Mouse (Mus musculus): ENCODE measurements around the gene Klrg1. TPM values are rescaled to one million over a fixed set of nuclear protein-coding genes. Genes with fewer than 3 reads are reported as not detected.

Klrg1 gene
- polyA plus RNA-seq, 1 experiment from 2014 or later: not detected

GRCm38 (mm10) chr6:122292184-122292583 is 9.5 kb upstream of the Klrg1 start:
- Histone ChIP-seq H3K4me2 (no peak overlapping the region), H3K4me1 (replicated peaks) (0 out of 2 replicates have a peak, but pooled peaks cover 2% of the 10 kb centered on the region), H3K9ac (no peak overlapping the region), H3K9me3 (replicated peaks) (no peaks in the 10 kb centered on the region), H3K4me3 (replicated peaks) (no peak overlapping the region), H3K36me3 (replicated peaks) (no peaks in the 10 kb centered on the region), H3K27ac (replicated peaks) (no peak overlapping the region), H3K27me3 (no peaks in the 10 kb centered on the region; the same call in 1 of the 2 replicates)
- ATAC-seq (ENCODE audit: insufficient read depth): no peak
- 48% methylated on average over 2 of the region's 2 CpGs for WGBS (ENCODE audit: insufficient replicate concordance)

- Histone ChIP-seq H3K9ac (no peak overlapping the region), H3K27me3 (no peaks in the 10 kb centered on the region; the same call in 1 of the 2 replicates), H3K4me1 (replicated peaks) (no peaks in the 10 kb centered on the region), H3K27ac (replicated peaks) (no peak overlapping the region), H3K4me3 (replicated peaks) (no peak overlapping the region), H3K4me2 (no peak overlapping the region), H3K9me3 (replicated peaks) (no peaks in the 10 kb centered on the region), H3K36me3 (replicated peaks) (no peaks in the 10 kb centered on the region)
- 28% methylated on average over 3 of the region's 3 CpGs for WGBS (ENCODE audit: insufficient replicate concordance)
- no peak for ATAC-seq (ENCODE audit: insufficient read depth)
Measured at GRCm38 (mm10) chr6:122291735-122292134, 9.1 kb upstream of the Klrg1 start.

- no peaks in the 10 kb centered on the region; the same call in 1 of the 2 replicates for H3K27me3 ChIP-seq
- no peak overlapping the region for H3K4me2 ChIP-seq
- H3K9ac ChIP-seq: no peak overlapping the region
- no peaks in the 10 kb centered on the region for H3K36me3 ChIP-seq (replicated peaks)
- H3K9me3 ChIP-seq (replicated peaks): no peaks in the 10 kb centered on the region
- no peak overlapping the region for H3K27ac ChIP-seq (replicated peaks)
- no peaks in the 10 kb centered on the region for H3K4me1 ChIP-seq (replicated peaks)
- H3K4me3 ChIP-seq (replicated peaks): no peak overlapping the region
- ATAC-seq (ENCODE audit: insufficient read depth): no peak
- 51% methylated on average over 2 of the region's 2 CpGs for WGBS (ENCODE audit: insufficient replicate concordance)
Measured at GRCm38 (mm10) chr6:122291264-122291663, 8.6 kb upstream of the Klrg1 start.

GRCm38 (mm10) chr6:122290253-122290652 is 7.6 kb upstream of the Klrg1 start:
- ATAC-seq (ENCODE audit: insufficient read depth): no peak
- no peaks in the 10 kb centered on the region for H3K27me3 ChIP-seq
- WGBS (ENCODE audit: insufficient replicate concordance): 18% methylated on average over 3 of the region's 3 CpGs
- no peaks in the 10 kb centered on the region for H3K4me1 ChIP-seq (replicated peaks)
- no peak overlapping the region for H3K27ac ChIP-seq (replicated peaks)
- no peak overlapping the region for H3K4me2 ChIP-seq
- H3K4me3 ChIP-seq (replicated peaks): no peak overlapping the region
- no peaks in the 10 kb centered on the region for H3K36me3 ChIP-seq (replicated peaks)
- H3K9ac ChIP-seq: no peak overlapping the region
- H3K9me3 ChIP-seq (replicated peaks): no peaks in the 10 kb centered on the region

GRCm38 (mm10) chr6:122289313-122289712 is 6.6 kb upstream of the Klrg1 start:
- H3K9ac ChIP-seq: no peak overlapping the region
- 0 out of 2 replicates have a peak, but pooled peaks cover 3% of the 10 kb centered on the region for H3K4me1 ChIP-seq (replicated peaks)
- H3K9me3 ChIP-seq (replicated peaks): no peaks in the 10 kb centered on the region
- H3K4me3 ChIP-seq (replicated peaks): no peak overlapping the region
- ATAC-seq (ENCODE audit: insufficient read depth): no peak
- no peaks in the 10 kb centered on the region for H3K27me3 ChIP-seq
- no peaks in the 10 kb centered on the region for H3K36me3 ChIP-seq (replicated peaks)
- H3K4me2 ChIP-seq: no peak overlapping the region
- WGBS (ENCODE audit: insufficient replicate concordance): 73% methylated on average over 1 of the region's 1 CpGs
- H3K27ac ChIP-seq (replicated peaks): no peak overlapping the region

GRCm38 (mm10) chr6:122288263-122288662 is 5.6 kb upstream of the Klrg1 start:
- Histone ChIP-seq H3K27ac (replicated peaks) (no peak overlapping the region), H3K4me2 (no peak overlapping the region), H3K36me3 (replicated peaks) (no peaks in the 10 kb centered on the region), H3K4me1 (replicated peaks) (0 out of 2 replicates have a peak, but pooled peaks cover 4% of the 10 kb centered on the region), H3K9ac (no peak overlapping the region), H3K27me3 (no peaks in the 10 kb centered on the region), H3K9me3 (replicated peaks) (no peaks in the 10 kb centered on the region), H3K4me3 (replicated peaks) (no peak overlapping the region)
- ATAC-seq (ENCODE audit: insufficient read depth): no peak
- 35% methylated on average over 1 of the region's 1 CpGs for WGBS (ENCODE audit: insufficient replicate concordance)

GRCm38 (mm10) chr6:122284823-122285222 is 2.1 kb upstream of the Klrg1 start:
- Histone ChIP-seq H3K9ac (no peak overlapping the region), H3K4me1 (replicated peaks) (0 out of 2 replicates have a peak, but pooled peaks cover 4% of the 10 kb centered on the region), H3K4me3 (replicated peaks) (no peak overlapping the region), H3K27me3 (no peaks in the 10 kb centered on the region), H3K4me2 (no peak overlapping the region), H3K27ac (replicated peaks) (no peak overlapping the region), H3K36me3 (replicated peaks) (no peaks in the 10 kb centered on the region), H3K9me3 (replicated peaks) (no peaks in the 10 kb centered on the region)
- WGBS (ENCODE audit: insufficient replicate concordance): 58% methylated on average over 1 of the region's 1 CpGs
- ATAC-seq (ENCODE audit: insufficient read depth): no peak

- Histone ChIP-seq H3K36me3 (replicated peaks) (no peaks in the 10 kb centered on the region), H3K27me3 (no peaks in the 10 kb centered on the region), H3K4me1 (replicated peaks) (0 out of 2 replicates have a peak, but pooled peaks cover 4% of the 10 kb centered on the region), H3K9me3 (replicated peaks) (no peaks in the 10 kb centered on the region), H3K4me3 (replicated peaks) (no peak overlapping the region), H3K4me2 (no peak overlapping the region), H3K27ac (replicated peaks) (no peak overlapping the region), H3K9ac (no peak overlapping the region)
- ATAC-seq (ENCODE audit: insufficient read depth): no peak
- WGBS (ENCODE audit: insufficient replicate concordance): 45% methylated on average over 4 of the region's 4 CpGs
Measured at GRCm38 (mm10) chr6:122284304-122284703, 1.6 kb upstream of the Klrg1 start.

GRCm38 (mm10) chr6:122283429-122283828 is 747 bp upstream of the Klrg1 start:
- Histone ChIP-seq H3K4me3 (replicated peaks) (no peak overlapping the region), H3K27me3 (no peaks in the 10 kb centered on the region), H3K4me2 (no peak overlapping the region), H3K36me3 (replicated peaks) (no peaks in the 10 kb centered on the region), H3K9ac (no peak overlapping the region), H3K4me1 (replicated peaks) (0 out of 2 replicates have a peak, but pooled peaks cover 4% of the 10 kb centered on the region), H3K27ac (replicated peaks) (no peak overlapping the region), H3K9me3 (replicated peaks) (no peaks in the 10 kb centered on the region)
- 46% methylated on average over 2 of the region's 2 CpGs for WGBS (ENCODE audit: insufficient replicate concordance)
- no peak for ATAC-seq (ENCODE audit: insufficient read depth)

GRCm38 (mm10) chr6:122276565-122276964 is 6.1 kb downstream of the Klrg1 start:
- Histone ChIP-seq H3K27me3 (no peaks in the 10 kb centered on the region), H3K36me3 (replicated peaks) (no peaks in the 10 kb centered on the region), H3K4me3 (replicated peaks) (no peak overlapping the region), H3K4me1 (replicated peaks) (peaks cover 7% of the 10 kb centered on the region; the same call in 1 of the 2 replicates), H3K4me2 (no peak overlapping the region), H3K9me3 (replicated peaks) (no peaks in the 10 kb centered on the region), H3K27ac (replicated peaks) (no peak overlapping the region), H3K9ac (no peak overlapping the region)
- WGBS (ENCODE audit: insufficient replicate concordance): 77% methylated on average over 7 of the region's 7 CpGs
- ATAC-seq (ENCODE audit: insufficient read depth): no peak

- H3K36me3 ChIP-seq (replicated peaks): no peaks in the 10 kb centered on the region
- WGBS (ENCODE audit: insufficient replicate concordance): 4% methylated on average over 5 of the region's 5 CpGs
- H3K4me2 ChIP-seq: no peak overlapping the region
- no peak overlapping the region for H3K27ac ChIP-seq (replicated peaks)
- H3K9ac ChIP-seq: no peak overlapping the region
- ATAC-seq (ENCODE audit: insufficient read depth): no peak
- no peaks in the 10 kb centered on the region for H3K9me3 ChIP-seq (replicated peaks)
- no peak overlapping the region for H3K4me3 ChIP-seq (replicated peaks)
- no peaks in the 10 kb centered on the region for H3K27me3 ChIP-seq
- H3K4me1 ChIP-seq (replicated peaks): peaks cover 7% of the 10 kb centered on the region; the same call in 1 of the 2 replicates
Measured at GRCm38 (mm10) chr6:122274546-122274945, 8.1 kb downstream of the Klrg1 start.

- no peak for ATAC-seq (ENCODE audit: insufficient read depth)
Measured at GRCm38 (mm10) chr6:122270152-122270551, 12.5 kb downstream of the Klrg1 start.

More at GRCm38 (mm10) chr6:122270152-122270551, 12.5 kb downstream of the Klrg1 start:
- Histone ChIP-seq H3K27ac (replicated peaks) (no peak overlapping the region), H3K9me3 (replicated peaks) (no peaks in the 10 kb centered on the region), H3K4me2 (no peak overlapping the region), H3K4me1 (replicated peaks) (peaks cover 7% of the 10 kb centered on the region; the same call in 1 of the 2 replicates), H3K4me3 (replicated peaks) (no peak overlapping the region), H3K27me3 (no peaks in the 10 kb centered on the region), H3K36me3 (replicated peaks) (no peaks in the 10 kb centered on the region), H3K9ac (no peak overlapping the region)
- WGBS (ENCODE audit: insufficient replicate concordance): 45% methylated on average over 11 of the region's 11 CpGs

All from liver, embryonic 15.5 days (tissue).